Mouse (Mus musculus): ENCODE results near the gene St13. TPM values are rescaled to one million over a fixed set of nuclear protein-coding genes. Genes with fewer than 3 reads are reported as not detected.

St13 gene
- total RNA-seq (2014; fragmentation: Nextera tagmentation) (175 and 195 TPM in 2 replicates), total RNA-seq (2017) (481 and 514 TPM in 2 replicates)

GRCm38 (mm10) chr15:81399638-81400315 is at the start of gene St13, which contains the start of gene Xpnpep3:
St13 (minus strand) TSS chr15:81400077.
Xpnpep3 (plus strand) TSS chr15:81400138.
- peak; percentile 98 for ATAC-seq (replicated peaks; ENCODE audit: low FRiP score, low TSS enrichment, poor library complexity, severe bottlenecking)

- peak; percentile 75 for ATAC-seq (replicated peaks; ENCODE audit: low FRiP score, low TSS enrichment, poor library complexity, severe bottlenecking)
Observed at GRCm38 (mm10) chr15:81448463-81448862, 48.6 kb upstream of the St13 start.

GRCm38 (mm10) chr15:81439236-81439635 is 39.4 kb upstream of the St13 start:
- ATAC-seq (replicated peaks; ENCODE audit: low FRiP score, low TSS enrichment, poor library complexity, severe bottlenecking): no peak

GRCm38 (mm10) chr15:81438345-81438744 is 38.5 kb upstream of the St13 start:
- ATAC-seq (replicated peaks; ENCODE audit: low FRiP score, low TSS enrichment, poor library complexity, severe bottlenecking): peak; percentile 63; the same call in 1 of the 2 replicates

GRCm38 (mm10) chr15:81431195-81431594 is 31.3 kb upstream of the St13 start:
- ATAC-seq (replicated peaks; ENCODE audit: low FRiP score, low TSS enrichment, poor library complexity, severe bottlenecking): no peak

GRCm38 (mm10) chr15:81427947-81428346 is 28.1 kb upstream of the St13 start:
- ATAC-seq (replicated peaks; ENCODE audit: low FRiP score, low TSS enrichment, poor library complexity, severe bottlenecking): peak; percentile 65; the same call in 1 of the 2 replicates

- no peak for ATAC-seq (replicated peaks; ENCODE audit: low FRiP score, low TSS enrichment, poor library complexity, severe bottlenecking)
Observed at GRCm38 (mm10) chr15:81425311-81425710, 25.4 kb upstream of the St13 start.

- no peak for ATAC-seq (replicated peaks; ENCODE audit: low FRiP score, low TSS enrichment, poor library complexity, severe bottlenecking)
Observed at GRCm38 (mm10) chr15:81422156-81422681, 22.3 kb upstream of the St13 start.

- peak; percentile 45 for ATAC-seq (replicated peaks; ENCODE audit: low FRiP score, low TSS enrichment, poor library complexity, severe bottlenecking)
Observed at GRCm38 (mm10) chr15:81421454-81421853, 21.6 kb upstream of the St13 start.

- no peak for ATAC-seq (replicated peaks; ENCODE audit: low FRiP score, low TSS enrichment, poor library complexity, severe bottlenecking)
Observed at GRCm38 (mm10) chr15:81418065-81418464, 18.2 kb upstream of the St13 start.

- peak; percentile 79 for ATAC-seq (replicated peaks; ENCODE audit: low FRiP score, low TSS enrichment, poor library complexity, severe bottlenecking)
Observed at GRCm38 (mm10) chr15:81416763-81417310, 17.0 kb upstream of the St13 start.

GRCm38 (mm10) chr15:81408199-81408598 is 8.3 kb upstream of the St13 start, which contains the start of gene Dnajb7:
Dnajb7 (minus strand) TSS chr15:81408299.
- ATAC-seq (replicated peaks; ENCODE audit: low FRiP score, low TSS enrichment, poor library complexity, severe bottlenecking): no peak

- no peak for ATAC-seq (replicated peaks; ENCODE audit: low FRiP score, low TSS enrichment, poor library complexity, severe bottlenecking)
Observed at GRCm38 (mm10) chr15:81405008-81405407, 5.1 kb upstream of the St13 start.

GRCm38 (mm10) chr15:81399297-81399637 is 610 bp downstream of the St13 start:
- ATAC-seq (replicated peaks; ENCODE audit: low FRiP score, low TSS enrichment, poor library complexity, severe bottlenecking): no peak

GRCm38 (mm10) chr15:81398189-81398588 is 1.7 kb downstream of the St13 start:
- no peak for ATAC-seq (replicated peaks; ENCODE audit: low FRiP score, low TSS enrichment, poor library complexity, severe bottlenecking)

GRCm38 (mm10) chr15:81394211-81394915 is 5.5 kb downstream of the St13 start:
- no peak for ATAC-seq (replicated peaks; ENCODE audit: low FRiP score, low TSS enrichment, poor library complexity, severe bottlenecking)

GRCm38 (mm10) chr15:81392997-81393396 is 6.9 kb downstream of the St13 start:
- no peak for ATAC-seq (replicated peaks; ENCODE audit: low FRiP score, low TSS enrichment, poor library complexity, severe bottlenecking)

- ATAC-seq (replicated peaks; ENCODE audit: low FRiP score, low TSS enrichment, poor library complexity, severe bottlenecking): no peak
Observed at GRCm38 (mm10) chr15:81386327-81386726, 13.6 kb downstream of the St13 start.

GRCm38 (mm10) chr15:81378845-81379244 is 21.0 kb downstream of the St13 start:
- no peak for ATAC-seq (replicated peaks; ENCODE audit: low FRiP score, low TSS enrichment, poor library complexity, severe bottlenecking)

GRCm38 (mm10) chr15:81374621-81375020 is 25.3 kb downstream of the St13 start:
- ATAC-seq (replicated peaks; ENCODE audit: low FRiP score, low TSS enrichment, poor library complexity, severe bottlenecking): no peak

Measured in megakaryocyte-erythroid progenitor cell, adult 5-6 weeks (primary cell).